Mouse (Mus musculus): ENCODE measurements around the gene Olfr1293-ps.

Gene Olfr1293-ps

GRCm38 (mm10) chr2:111524903-111525302 is at the start of gene Olfr1293-ps:
Olfr1293-ps (plus strand) TSS chr2:111525203.
- DNase-seq: no peak

GRCm38 (mm10) chr2:111480519-111480918 is 44.5 kb upstream of the Olfr1293-ps start, which contains the start of gene Olfr1289:
Olfr1289 (plus strand) TSS chr2:111480819.
- DNase-seq: no peak

- no peak for DNase-seq
Observed at GRCm38 (mm10) chr2:111493729-111494128, 31.3 kb upstream of the Olfr1293-ps start, which contains the start of gene Olfr1290. Olfr1290 (minus strand) TSS chr2:111493829.

- no peak for DNase-seq
Observed at GRCm38 (mm10) chr2:111496880-111497279, 28.1 kb upstream of the Olfr1293-ps start, which contains the start of gene Olfr1291-ps1. Olfr1291-ps1 (plus strand) TSS chr2:111497180.

GRCm38 (mm10) chr2:111517451-111517850 is 7.6 kb upstream of the Olfr1293-ps start:
- no peak for DNase-seq

GRCm38 (mm10) chr2:111540191-111540590 is 15.2 kb downstream of the Olfr1293-ps start, which contains the start of gene Olfr1294:
Olfr1294 (minus strand) TSS chr2:111540291.
- DNase-seq: no peak

GRCm38 (mm10) chr2:111569581-111569980 is 44.6 kb downstream of the Olfr1293-ps start, which contains the start of gene Olfr1295:
Olfr1295 (minus strand) TSS chr2:111569681.
- DNase-seq: no peak

Data from thymus, adult 18-20 months (tissue).